Mouse (Mus musculus) hematopoietic stem cell, adult 5-6 weeks (primary cell): ENCODE results near the gene Ppargc1a. TPM values are rescaled to one million over a fixed set of nuclear protein-coding genes. Genes with fewer than 3 reads are reported as not detected.
A peak's percentile ranks its signal among the peaks of the same experiment; 100 is the strongest.

Source experiments
- ATAC-seq, 2 experiments: fragments of 125-278 bp in 1 of 2; replicated peaks in 1 of 2; 2 replicates each; pipeline ENCODE4 v1.8.0; 2016 to 2017; ENCODE audit warnings: inconsistent platforms in 2 of 2, mild to moderate bottlenecking in 2 of 2, moderate number of reproducible peaks in 2 of 2, low read depth in 1 of 2, moderate TSS enrichment in 1 of 2; ENCODE audit not compliant: low FRiP score in 2 of 2, poor library complexity in 2 of 2, severe bottlenecking in 2 of 2, insufficient read depth in 1 of 2, low TSS enrichment in 1 of 2
- total RNA-seq: library from RNA; stranded (forward); fragments of 172-1452, 232-1000 nt; gene quantifications from 2 replicates; pipeline ENCODE4 v1.2.3, GENCODE M21; 2017

The Ppargc1a gene
- total RNA-seq, 1 experiment from 2014 or later: 2.7 TPM

DNA sequence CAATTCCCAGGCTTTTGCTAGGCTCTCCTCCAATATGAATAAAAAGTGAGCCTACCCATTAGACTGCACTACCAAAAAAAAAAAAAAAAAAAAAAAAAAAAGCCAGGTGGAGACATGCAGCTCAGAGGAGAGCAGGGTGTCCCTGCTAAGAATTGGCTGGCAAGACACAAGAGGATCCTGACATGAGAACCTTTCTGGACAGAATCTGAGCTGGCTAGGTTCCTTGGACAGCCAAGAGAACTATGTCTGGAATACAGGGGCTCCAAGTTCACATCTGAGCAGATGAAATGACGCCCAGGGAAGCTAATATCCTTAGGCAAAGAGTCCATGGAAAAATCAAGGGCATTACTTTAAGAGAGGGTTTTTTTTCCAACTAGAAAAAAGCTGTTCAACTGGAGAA is 33.1 kb downstream of the Ppargc1a start:
- no peak for ATAC-seq

DNA sequence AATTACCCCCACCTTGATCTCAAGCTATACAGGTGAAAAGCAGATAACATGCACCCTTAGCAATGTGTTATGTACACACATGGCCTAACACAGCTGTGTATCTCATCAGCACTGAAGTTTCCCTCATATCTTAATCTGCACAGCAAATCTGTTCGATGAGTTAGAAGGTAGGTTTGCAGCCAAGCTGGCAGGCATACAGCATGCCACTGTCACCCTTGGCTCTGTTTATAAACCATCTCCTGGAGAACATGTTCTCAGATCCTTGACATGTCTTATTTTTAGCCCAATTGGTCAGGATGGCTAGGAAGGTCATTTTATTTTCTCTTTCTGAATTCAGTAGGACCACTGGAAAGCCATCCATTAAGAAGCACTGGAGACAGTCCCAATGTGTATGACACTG is 36.2 kb downstream of the Ppargc1a start:
- no peak for ATAC-seq

DNA sequence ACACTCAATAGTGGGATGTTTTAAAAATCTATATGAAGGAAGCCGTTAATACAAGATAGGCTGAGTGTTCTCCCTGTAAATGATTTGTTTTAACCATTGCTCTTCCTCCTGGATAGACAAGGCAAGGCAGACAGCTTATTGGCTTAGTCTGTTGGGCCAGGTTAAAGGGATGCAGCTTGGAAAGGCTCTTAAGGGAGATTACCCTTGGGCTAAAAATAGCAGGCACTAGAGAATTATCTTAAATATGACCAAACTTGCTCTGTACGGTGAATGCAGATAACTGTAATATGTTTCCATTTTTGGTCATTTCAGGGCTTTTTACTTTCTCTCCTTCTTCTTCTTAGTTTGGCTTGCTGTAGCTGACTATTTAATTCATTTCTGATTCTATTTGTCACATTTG is 38.1 kb downstream of the Ppargc1a start:
- ATAC-seq: no peak

DNA sequence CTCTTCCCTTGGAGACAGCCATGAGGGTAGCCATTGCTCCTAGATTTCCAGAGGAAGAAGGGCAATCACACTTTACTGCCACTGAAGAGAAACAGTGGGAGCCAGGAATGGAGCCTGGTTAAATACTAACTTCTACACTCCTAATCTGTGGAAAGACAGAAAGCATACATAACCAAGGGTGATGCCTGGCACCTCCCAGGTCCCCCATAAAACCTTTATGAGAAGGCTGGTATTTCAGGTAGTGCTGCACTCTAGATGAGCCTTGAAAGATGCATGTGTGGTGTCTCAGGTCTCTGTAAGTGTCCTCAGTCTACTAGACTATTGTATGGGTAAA is 39.4 kb downstream of the Ppargc1a start:
- ATAC-seq: no peak

DNA sequence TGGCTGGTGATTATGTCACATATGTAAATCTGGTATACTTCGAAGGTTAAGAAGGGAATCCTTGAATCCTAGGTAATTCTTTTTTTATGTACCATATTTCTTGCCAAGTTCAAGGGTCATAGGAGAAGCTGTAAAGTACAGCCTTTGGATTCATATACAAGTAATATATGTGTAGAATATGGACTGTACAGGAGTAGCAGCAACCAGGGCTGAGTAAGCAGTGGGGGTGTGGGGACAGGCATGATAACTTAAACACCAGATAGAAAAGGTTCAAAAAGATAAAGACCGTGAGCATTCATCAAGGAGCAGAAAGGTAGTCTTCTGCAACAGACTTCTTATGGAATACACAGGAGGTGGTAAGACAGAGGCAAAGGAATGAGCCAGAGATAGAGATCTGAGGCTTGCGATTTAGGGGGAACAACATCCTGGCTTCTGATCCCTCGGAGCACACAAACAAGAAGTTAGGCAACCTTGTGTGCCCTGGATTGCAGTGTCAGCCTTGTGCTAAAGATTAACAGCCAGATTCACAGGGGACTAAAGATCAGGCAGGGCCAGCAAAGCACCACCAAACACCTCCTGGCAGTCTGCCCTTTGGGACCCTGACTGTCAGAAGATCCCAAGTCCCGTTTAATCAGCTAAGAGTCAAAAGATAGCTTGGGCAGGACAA is 39.9 kb downstream of the Ppargc1a start:
- ATAC-seq: no peak

DNA sequence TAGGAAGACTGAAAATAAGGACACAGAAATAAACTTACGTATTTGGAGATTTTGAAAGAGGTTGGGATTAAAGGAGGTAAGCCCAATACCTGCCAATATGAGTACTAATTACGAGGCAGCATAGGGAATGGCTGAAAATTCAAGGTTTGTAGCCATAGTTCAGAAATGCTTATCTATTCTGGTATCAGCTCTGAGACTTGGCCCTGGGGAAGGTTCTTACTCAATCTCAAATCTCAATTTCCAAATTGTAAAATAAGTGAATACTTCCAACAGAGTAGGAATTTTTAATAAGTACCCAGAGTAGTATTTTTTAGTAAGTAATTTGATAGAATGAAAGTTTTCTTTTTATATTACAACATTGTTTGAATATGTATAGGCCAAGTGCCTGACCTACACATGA is 41.7 kb downstream of the Ppargc1a start:
- no peak for ATAC-seq

DNA sequence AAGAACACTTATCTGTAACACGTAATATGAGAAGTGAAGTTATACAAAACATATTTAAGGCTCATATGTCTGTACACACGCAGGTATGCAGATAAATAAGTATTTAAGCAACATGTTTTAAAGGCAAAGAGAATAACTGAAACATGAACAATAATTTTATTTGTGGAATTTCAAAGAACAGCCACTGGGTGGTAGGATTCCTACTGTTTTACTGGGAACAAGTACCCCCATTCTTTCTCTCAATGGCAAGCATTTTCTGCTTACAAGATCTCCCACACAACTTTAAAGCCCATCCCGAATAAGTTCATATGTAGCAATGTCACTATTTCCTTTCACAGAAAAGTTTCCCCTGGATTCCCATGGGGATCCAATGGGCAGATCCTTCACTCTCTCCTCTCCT is 46.7 kb downstream of the Ppargc1a start:
- no peak for ATAC-seq

DNA sequence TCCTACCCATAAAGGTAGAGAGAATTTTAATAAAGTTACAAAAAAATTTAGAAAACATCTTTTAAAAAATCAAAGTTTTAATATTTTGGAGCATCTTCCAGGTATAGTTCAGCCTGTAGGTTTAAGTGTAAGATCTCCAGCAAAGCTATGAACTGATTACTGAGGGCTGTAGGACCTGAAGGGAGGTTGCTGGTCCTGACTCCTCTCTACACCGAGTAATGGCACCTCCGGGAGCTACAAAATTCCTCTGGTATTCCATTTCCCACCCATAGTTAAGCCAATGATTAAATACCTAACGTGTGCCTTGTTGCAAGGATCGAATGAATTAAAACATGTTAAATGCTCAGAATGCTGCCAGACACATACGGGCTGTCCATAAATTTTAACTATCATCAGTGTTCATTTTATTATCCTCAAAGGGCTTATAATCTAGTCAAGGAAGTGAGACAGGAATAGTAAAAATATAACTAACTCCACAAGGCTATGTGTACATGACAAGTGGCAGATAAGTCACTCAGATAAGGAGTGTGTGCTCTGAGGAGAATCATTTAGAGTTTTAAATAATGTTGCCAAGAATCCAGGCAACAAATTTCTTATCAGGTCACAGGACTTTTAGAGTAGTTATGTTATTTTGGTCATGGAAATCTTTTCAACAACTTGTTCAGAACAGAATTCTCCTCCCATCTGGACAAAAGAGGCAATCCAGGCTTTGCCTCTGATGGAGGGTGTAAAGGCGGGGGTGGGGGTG is 49.9 kb downstream of the Ppargc1a start:
- no peak for ATAC-seq

DNA sequence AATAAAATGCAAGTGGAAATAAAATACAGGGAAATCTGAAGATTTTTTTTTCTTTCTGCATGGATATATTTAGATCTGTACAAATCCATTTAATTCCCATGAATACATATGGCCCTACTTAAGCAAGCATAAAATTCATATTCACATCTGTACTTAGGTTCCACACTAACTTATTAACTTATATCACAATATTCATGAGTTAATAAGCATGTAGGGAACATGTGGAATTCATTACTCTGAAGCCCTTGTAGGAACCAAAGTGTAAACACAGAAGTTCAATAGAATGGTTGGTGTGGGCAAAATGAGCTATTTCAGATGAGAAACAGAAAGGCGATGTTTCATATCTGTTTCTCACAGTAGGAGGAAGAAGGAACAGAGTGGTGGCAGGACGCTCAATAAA is 62.9 kb downstream of the Ppargc1a start:
- ATAC-seq: no peak

DNA sequence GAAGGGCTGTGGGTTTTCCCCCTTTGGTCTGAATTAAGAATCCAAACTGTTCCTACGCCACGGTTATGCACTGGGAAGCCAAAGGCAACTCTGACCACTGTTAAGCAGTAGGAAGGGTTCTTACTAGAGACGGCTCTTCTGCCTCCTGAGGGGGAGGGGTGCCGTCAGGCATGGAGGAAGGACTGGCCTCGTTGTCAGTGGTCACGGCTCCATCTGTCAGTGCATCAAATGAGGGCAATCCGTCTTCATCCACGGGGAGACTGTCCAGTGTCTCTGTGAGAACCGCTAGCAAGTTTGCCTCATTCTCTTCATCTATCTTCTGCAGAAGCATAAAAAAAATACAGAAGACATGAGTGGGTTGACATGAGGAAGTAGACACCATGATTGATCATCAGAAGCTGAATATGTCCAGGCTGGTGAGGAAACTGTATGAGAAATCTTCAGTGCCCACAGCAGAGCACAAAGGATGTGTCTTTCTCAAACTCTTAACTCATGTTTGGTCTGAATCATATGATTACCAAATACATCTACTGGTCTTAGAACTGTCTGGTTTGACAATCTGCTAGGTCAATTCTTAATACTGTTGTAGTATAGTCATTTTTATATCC is 69.5 kb downstream of the Ppargc1a start:
- ATAC-seq: peak in 1 of 2 experiments; percentile 13; a peak in 1 of 4 replicates

DNA sequence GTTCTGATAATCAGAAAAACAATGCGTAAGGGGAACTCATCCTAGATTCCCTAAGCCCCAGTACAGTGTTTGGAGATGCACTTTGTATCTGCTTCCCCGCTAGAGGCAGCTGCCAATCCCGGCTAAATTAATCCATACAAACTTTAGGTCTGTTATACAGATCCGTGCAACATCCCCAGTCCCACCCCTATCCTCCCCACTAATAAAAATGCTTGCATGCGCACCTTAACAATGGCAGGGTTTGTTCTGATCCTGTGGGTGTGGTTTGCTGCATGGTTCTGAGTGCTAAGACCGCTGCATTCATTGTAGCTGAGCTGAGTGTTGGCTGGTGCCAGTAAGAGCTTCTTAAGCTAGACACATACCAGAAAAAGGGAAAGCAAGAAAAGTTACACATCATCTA is 72.1 kb downstream of the Ppargc1a start:
- no peak for ATAC-seq

DNA sequence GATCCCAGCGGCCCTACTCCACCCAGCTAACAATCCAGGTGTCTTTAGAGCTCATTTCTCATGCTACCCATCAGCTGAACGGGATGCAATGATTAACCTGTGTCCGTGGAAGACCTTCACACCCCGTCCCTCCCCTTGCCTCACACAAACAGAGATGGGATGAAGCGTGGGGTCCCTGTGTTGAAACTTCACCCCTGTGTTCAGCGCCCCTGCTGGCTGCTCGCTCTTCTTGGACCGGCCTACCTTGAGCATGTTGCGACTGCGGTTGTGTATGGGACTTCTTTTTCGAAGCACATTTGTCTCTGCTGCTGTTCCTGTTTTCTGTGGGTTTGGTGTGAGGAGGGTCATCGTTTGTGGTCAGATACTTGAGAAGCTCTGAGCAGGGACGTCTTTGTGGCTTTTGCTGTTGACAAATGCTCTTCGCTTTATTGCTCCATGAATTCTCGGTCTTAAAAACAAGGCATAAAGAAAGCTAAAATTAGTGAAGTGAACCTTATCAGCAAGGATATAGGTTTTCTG is 73.1 kb downstream of the Ppargc1a start:
- peak; percentile 87 to 91 for ATAC-seq

DNA sequence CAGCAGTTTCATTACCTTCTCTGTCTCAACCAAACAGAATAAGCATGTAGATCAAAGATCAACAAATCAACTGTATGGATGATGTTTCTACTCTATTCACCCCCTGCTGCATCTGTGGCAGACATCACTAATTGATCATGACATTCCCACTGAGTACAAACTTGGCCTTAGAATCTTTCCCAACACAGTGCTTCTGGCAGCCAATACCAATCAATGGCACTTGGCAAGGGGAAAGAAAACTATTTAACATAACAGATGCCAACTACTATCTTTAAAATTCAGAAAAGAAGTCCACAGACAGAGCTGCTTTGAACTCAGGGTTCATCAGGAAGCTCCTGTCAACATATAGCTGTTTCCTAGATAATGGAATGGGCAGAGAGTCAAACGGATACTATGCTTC is 83.8 kb downstream of the Ppargc1a start:
- ATAC-seq: no peak

DNA sequence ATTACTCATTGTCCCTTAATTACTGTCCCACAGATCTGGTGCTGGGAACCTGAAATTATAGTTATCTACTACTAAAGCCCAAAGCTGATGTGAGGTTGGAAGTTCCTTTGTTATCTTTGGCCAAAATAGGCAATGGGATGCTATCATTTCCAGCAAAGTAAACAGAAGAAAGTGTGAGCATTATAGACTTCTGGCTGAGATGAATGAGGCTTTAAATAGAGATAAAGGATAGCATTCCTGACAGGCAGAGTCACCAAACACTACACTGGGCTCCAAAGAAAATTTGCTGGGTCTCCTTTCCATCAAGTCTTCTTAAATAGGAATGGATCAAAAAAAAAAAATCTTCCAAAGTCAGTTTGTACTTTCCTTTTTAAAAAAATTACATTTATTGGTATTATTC is 87.7 kb downstream of the Ppargc1a start:
- ATAC-seq: no peak

DNA sequence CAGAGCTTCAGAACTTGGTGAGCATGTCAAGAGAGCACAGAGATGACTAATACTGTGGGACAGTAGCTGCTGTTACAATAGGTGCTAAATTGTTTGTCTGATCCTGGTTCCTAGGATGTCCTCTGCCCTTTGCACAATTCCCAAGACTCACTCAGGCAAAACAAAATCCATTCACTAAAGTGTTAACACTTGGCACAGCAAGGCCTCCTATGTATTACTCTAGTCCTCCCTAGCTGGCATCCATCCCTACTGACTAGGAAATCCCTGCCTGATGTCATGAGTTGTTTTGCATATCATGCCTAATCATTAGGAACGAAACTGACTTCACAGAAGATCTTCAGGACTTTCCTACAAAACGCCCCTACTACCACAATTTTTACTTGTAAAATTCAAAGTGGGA is 88.1 kb downstream of the Ppargc1a start:
- ATAC-seq: no peak

DNA sequence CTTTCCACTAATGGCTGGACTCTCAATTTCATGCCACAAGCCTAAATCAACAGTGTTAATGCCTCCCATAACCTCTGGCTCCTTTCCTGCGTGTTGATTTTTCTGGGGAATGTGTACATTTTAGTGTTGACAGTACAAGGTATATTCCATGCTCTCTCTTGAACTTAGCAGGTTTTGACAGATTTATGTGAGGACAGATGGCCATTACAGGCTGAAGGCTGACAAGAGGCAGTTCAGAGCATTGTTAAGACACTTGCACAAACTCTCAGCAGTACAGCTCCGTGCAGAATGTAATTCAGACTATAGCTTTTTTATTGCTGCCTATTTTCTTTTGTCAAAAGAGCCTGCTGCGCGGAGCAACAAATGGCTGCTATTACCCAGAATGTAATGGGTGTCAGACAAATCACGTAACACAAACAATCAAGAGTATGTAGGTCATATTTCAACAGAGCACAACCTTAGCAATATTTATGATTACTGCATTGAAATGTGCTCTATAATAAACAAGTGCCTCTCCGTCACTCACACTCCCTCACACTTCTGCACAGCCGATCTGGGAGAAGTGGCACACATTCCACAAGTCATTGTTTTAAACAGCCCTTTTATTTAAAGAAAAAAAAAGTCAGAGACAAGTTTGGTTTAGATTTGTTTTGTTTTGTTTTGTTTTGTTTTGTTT is 89.1 kb downstream of the Ppargc1a start:
- no peak for ATAC-seq

DNA sequence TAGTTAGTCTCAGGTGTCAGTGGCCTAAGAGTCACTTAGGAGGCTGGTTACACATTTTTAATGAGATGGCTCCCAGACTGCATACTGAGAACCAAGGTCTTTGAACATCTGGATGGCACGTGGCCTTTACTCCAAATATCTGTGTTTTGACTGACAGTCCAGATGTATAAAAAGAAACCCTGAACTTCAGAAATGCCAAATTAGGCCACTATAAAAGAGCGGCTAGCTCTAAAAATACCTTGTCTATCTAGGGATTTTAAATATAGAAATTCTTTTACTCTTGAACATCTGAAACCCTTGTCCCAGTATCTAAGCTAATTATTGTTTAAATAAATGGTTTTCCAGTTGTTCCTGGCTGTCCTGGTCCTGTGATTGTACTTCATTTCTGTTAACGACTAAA is 90.4 kb downstream of the Ppargc1a start:
- no peak for ATAC-seq

DNA sequence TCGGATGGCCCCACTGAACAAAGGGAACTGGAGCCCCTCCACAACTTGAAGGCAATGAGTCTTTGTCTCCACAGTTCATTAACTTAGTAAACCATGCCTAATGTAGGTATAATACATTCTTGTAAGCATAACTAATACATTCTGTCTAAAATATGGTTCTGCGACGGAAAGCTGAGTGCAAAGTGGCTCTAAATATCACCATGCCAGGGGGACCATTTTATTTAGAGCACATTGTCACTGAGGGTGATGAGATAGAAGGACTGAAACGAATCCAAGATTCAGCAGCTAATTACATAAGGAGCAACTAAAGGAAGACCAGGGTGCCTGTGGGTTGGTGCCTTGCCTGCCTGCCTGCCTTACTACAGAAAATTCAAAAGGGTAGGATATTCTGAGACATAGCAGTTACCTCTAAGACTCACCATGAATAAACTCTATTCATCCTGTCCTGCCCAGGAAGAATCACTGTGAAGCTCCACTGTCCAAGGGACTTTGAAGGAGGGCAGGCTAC is 92.4 kb downstream of the Ppargc1a start:
- no peak for ATAC-seq
